Mouse (Mus musculus): Measurements from ENCODE around the gene Ppp1r1b. TPM values are rescaled to one million over a fixed set of nuclear protein-coding genes. Genes with fewer than 3 reads are reported as not detected.
A peak's percentile ranks its signal among the peaks of the same experiment; 100 is the strongest.

Gene Ppp1r1b
- polyA plus RNA-seq, 1 experiment from 2014 or later = 19.2 TPM

DNA sequence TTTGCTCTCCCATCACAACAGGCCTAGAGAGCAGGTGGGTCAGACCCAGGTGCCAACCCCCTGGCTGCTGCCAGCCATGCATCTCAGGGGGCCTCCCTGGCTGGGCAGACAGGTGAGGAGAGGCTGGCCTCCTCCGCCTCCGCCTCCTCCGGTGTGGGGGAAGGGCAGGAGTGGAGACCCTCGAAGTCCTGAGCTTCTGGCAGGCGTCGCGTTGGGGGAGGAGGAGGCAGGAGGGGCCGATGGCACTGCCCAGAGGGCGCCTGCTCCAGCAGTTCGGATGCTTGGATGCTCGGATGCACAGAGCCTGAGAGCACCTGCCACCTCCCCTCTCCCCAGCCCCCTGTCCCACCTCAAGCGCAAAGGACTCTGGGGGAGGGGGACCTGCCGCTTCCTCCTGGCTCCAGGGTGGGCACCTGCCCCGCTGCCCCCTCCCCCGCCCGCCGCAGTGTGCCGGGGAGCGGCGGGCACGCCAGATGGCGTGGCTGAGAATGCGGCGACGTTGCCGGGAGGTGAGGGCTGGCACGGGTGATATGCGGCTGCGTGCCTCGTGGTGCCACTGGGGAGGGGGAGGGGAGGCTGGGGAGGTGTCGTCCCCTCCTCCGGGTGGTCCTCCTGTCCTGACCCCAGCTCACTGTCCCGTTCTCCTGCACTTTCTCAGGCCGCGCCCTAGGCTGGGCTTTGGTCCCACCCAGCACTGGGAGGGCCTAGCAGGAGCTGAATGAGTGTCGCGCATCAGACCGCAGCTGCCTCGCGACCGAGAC lies 14.0 kb upstream of the Ppp1r1b start:
- peaks cover 76% of the 10 kb centered on the region for H3K27me3 ChIP-seq
- CTCF ChIA-PET = interaction anchor here (1.0 kb wide), 1 partner anchor 9 kb away, joined by 3 read pairs; no protein-coding TSS in a partner anchor
- in situ Hi-C loops (cut with MboI; ENCODE audit: low pct_unique_long_range_greater_than_20kb) = no loop called here
- DNase-seq (ENCODE audit: low read depth, low spot score) = no peak
- TF ChIP-seq CTCF (IDR thresholded peaks at IDR 0.05) = no peak
- ATAC-seq = peak; percentile 7
- POLR2A ChIA-PET = no interaction called here

DNA sequence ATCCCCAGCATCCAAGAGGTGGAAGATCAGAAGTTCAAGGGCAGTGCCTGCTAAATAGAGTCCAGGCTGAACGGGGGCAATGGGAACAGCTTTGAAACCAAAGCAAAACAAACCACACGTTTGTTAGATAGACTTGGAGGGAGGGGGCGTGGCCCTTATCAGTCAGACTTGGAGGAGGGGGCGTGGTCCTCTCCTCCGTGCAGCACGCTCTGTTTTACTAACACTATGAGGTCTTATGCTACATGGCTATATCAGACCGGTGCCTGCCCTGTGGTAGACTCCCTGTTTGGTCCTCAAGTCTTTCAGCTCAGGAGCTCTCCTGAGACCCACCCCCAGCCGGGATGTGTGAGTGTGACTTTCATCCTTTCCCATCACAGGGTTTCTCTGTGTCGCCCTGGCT lies 13.0 kb upstream of the Ppp1r1b start:
- POLR2A ChIA-PET = no interaction called here
- DNase-seq (ENCODE audit: low read depth, low spot score) (no peak), ATAC-seq (no peak)
- in situ Hi-C loops (cut with MboI; ENCODE audit: low pct_unique_long_range_greater_than_20kb) = loop anchor here (5.0 kb wide), 1 partner anchor 68 kb away; no protein-coding TSS in a partner anchor
- TF ChIP-seq CTCF (IDR thresholded peaks at IDR 0.05) = no peak
- CTCF ChIA-PET = no interaction called here
- H3K27me3 ChIP-seq = peaks cover 68% of the 10 kb centered on the region

- TF ChIP-seq CTCF (IDR thresholded peaks at IDR 0.05) = no peak
- in situ Hi-C loops (cut with MboI; ENCODE audit: low pct_unique_long_range_greater_than_20kb) = loop anchor here (5.0 kb wide), 1 partner anchor 69 kb away; no protein-coding TSS in a partner anchor
- ChIA-PET CTCF (interaction anchor here (1.4 kb wide), 1 partner anchor 18 kb away, joined by 3 read pairs; no protein-coding TSS in a partner anchor), POLR2A (no interaction called here)
- ATAC-seq (no peak), DNase-seq (ENCODE audit: low read depth, low spot score) (no peak)
- peaks cover 57% of the 10 kb centered on the region for H3K27me3 ChIP-seq
These were observed 11.7 kb upstream of the Ppp1r1b start for GRCm38 (mm10) chr11:98336245-98337107.

DNA sequence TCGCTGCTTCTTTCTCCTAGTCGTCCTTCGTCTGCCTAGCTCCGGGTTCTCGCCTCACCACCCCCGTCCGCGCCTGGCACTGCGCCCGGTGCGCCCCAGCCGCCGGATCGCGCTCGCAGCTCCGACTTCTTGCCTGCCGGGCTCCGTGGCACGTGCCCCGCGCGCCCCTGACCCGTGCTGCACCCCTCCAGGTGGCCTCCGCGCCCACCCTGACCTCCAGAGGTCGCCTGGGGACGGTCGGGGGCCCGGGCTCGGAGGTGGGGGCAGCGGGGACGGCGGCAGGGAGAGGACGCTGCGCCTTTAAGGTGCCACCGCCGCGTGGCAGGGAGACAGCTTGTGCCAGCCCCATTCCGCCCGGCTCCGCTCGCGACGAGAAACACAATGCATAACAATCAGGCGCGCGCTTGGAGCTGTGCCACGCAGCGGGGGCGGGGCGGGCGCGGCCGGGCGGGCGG lies 9.7 kb upstream of the Ppp1r1b start:
- ChIA-PET CTCF (interaction anchor here (1.1 kb wide), 1 partner anchor 35 kb away, joined by 3 read pairs; no protein-coding TSS in a partner anchor), POLR2A (interaction anchor here (0.5 to 1.1 kb wide), 3 partner anchors 10 to 24 kb away, joined by 3 to 4 read pairs (median 3); no protein-coding TSS in a partner anchor)
- peaks cover 41% of the 10 kb centered on the region for H3K27me3 ChIP-seq
- no peak for DNase-seq (ENCODE audit: low read depth, low spot score)
- no peak for TF ChIP-seq CTCF (IDR thresholded peaks at IDR 0.05)
- no peak for ATAC-seq
- in situ Hi-C loops (cut with MboI; ENCODE audit: low pct_unique_long_range_greater_than_20kb) = loop anchor here (5.0 kb wide), 1 partner anchor 71 kb away; no protein-coding TSS in a partner anchor

DNA sequence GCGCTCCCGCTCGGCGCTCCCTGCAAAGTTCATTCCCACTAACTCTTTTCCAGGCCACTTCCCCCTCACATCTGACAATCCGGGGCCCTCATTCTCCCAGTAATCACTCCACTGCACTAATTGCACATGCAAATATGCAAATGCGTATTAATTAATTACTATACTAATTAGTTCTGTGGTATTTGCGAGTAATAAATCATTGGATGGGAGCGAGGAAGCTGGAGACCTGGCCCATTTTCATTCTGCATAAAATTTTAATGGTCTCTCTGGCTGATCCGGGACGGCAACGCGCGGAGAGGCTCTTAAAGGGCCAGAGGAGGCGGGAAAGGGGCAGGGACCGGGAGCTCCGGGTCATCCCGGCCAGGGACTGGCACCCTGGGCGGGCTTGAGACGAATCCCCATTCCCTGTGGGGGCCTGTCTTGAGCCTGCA lies 9.1 kb upstream of the Ppp1r1b start:
- ATAC-seq (no peak), DNase-seq (ENCODE audit: low read depth, low spot score) (no peak)
- in situ Hi-C loops (cut with MboI; ENCODE audit: low pct_unique_long_range_greater_than_20kb) = loop anchor here (5.0 kb wide), 1 partner anchor 72 kb away; no protein-coding TSS in a partner anchor
- POLR2A ChIA-PET = interaction anchor here (0.5 to 1.1 kb wide), 3 partner anchors 10 to 25 kb away, joined by 3 to 4 read pairs (median 3); no protein-coding TSS in a partner anchor
- peaks cover 36% of the 10 kb centered on the region for H3K27me3 ChIP-seq
- CTCF ChIA-PET = interaction anchor here (1.1 kb wide), 1 partner anchor 35 kb away, joined by 3 read pairs; no protein-coding TSS in a partner anchor
- no peak for TF ChIP-seq CTCF (IDR thresholded peaks at IDR 0.05)

GRCm38 (mm10) chr11:98339679-98340287 lies 8.4 kb upstream of the Ppp1r1b start:
- in situ Hi-C loops (cut with MboI; ENCODE audit: low pct_unique_long_range_greater_than_20kb) = loop anchor here (5.0 kb wide), 2 partner anchors 72 to 98 kb away; partner anchors contain the start of gene Mien1
- no peak for TF ChIP-seq CTCF (IDR thresholded peaks at IDR 0.05)
- ATAC-seq = no peak
- POLR2A ChIA-PET = interaction anchor here (1.0 to 1.1 kb wide), 2 partner anchors 10 to 98 kb away, joined by 3 to 5 read pairs; no protein-coding TSS in a partner anchor
- CTCF ChIA-PET = no interaction called here
- DNase-seq (ENCODE audit: low read depth, low spot score) = no peak
- peaks cover 29% of the 10 kb centered on the region for H3K27me3 ChIP-seq

DNA sequence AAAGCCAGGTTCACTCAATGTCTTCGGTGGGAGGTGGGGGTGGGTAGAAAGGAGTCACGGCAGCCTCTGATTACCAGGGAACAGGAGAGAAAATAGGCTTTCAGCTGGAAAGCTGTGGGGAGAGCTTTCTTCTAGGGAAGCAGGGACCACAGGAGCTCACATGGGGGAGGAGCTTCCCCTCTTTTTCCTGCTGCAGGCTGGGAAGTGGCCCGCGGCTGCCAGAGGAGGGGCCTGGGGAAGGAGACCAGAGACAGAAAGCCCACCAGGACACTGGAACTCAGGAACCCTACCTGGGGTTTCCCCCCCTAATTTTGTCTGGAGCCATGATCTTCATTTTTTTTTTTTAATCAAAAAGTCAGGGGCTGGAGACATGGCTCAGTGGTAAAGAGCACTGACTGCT lies 7.6 kb upstream of the Ppp1r1b start:
- ChIA-PET CTCF (no interaction called here), POLR2A (interaction anchor here (1.0 kb wide), 1 partner anchor 99 kb away, joined by 5 read pairs; no protein-coding TSS in a partner anchor)
- peaks cover 21% of the 10 kb centered on the region for H3K27me3 ChIP-seq
- no peak for DNase-seq (ENCODE audit: low read depth, low spot score)
- in situ Hi-C loops (cut with MboI; ENCODE audit: low pct_unique_long_range_greater_than_20kb) = loop anchor here (5.0 kb wide), 1 partner anchor 97 kb away; the partner anchor contains the start of gene Mien1
- TF ChIP-seq CTCF (IDR thresholded peaks at IDR 0.05) = no peak
- ATAC-seq = no peak

DNA sequence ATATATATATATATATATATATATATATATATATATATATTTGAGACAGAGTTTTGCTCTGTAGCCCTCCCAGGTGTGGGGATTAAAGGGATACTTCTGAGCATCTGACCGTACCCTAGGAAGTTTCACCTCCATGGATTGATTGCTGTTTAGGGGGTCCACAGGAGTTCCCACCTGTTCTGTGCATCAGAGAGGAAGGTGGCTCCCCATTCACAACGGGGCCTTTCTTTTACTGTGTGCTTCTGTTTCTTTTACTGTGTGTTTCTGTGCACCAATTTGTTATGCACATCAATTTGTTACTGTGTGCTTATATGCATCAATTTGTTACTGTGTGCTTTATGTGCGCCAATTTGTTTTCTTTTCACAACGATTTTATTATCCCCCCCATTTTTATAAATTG lies 7.0 kb upstream of the Ppp1r1b start:
- DNase-seq (ENCODE audit: low read depth, low spot score) (no peak), ATAC-seq (no peak)
- CTCF ChIA-PET = interaction anchor here (1.5 to 4.6 kb wide), 12 partner anchors 15 to 117 kb away, joined by 3 to 75 read pairs (median 14); partner anchors contain the start of genes Mien1, Stard3 and Tcap
- in situ Hi-C loops (cut with MboI; ENCODE audit: low pct_unique_long_range_greater_than_20kb) = loop anchor here (5.0 kb wide), 1 partner anchor 96 kb away; the partner anchor contains the start of gene Mien1
- no peak for TF ChIP-seq CTCF (IDR thresholded peaks at IDR 0.05)
- POLR2A ChIA-PET = interaction anchor here (2.2 kb wide), 1 partner anchor 47 kb away, joined by 7 read pairs; no protein-coding TSS in a partner anchor
- H3K27me3 ChIP-seq = peaks cover 17% of the 10 kb centered on the region
